Mouse (Mus musculus) heart, postnatal 0 days (tissue): ENCODE measurements around the gene Rabgef1.

Source experiments
- CTCF ChIP-seq: IDR thresholded peaks from 2 replicates; pipeline ENCODE4 v1.5.1; 2016; ENCODE audit warnings: antibody characterized with exemption, control low read depth, low read depth
- EP300 ChIP-seq: IDR thresholded peaks from 2 replicates; pipeline ENCODE4 v1.6.1; 2016; ENCODE audit warnings: antibody characterized with exemption, low read depth

DNA sequence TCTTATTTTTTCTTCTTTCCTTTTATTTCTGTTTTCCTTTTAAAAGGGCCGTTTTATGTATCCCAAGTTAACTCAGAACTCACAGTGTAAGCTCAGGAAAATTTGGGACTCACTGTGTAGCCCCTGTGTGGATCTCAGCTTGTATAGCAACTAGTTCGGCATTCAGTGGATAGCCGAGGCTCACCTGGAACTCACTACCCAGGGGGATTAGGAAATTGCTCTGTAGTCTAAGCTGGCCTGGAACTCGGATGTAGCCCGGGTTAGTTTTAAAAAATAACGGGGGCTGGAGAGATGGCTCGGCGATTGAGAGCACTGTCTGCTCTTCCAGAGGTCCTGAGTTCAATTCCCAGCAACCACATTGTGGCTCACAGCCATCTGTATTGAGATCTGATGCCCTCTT is 85.7 kb downstream of the Rabgef1 start:
- TF ChIP-seq EP300 (no peak), CTCF (no peak)
